Mouse (Mus musculus): ENCODE measurements around the gene Thap4.

DNA sequence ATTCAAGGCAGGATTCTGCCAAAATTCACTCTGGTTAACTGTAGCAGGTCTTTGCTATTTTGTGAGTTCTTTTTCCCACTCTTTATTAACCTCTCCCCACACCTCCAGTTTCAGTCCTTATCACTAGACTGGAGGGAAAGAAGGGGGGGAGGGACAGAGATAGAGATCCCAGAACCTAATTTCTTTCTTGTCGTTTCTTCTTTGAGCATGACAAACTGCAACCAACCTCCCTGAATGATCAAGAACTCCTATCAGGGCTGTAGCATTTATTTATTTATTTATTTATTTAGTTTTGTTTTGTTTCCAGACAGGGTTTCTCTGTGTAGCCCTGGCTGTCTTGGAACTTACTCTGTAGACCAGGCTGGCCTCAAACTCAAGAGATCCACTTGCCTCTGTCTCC is 52.6 kb downstream of the Thap4 start:
- TF ChIP-seq POLR2A (IDR thresholded peaks at IDR 0.05; ENCODE audit: extremely low read depth, insufficient read depth, low read length) (no peak), CTCF (IDR thresholded peaks at IDR 0.05; ENCODE audit: low read depth, low read length) (no peak)
